Mouse (Mus musculus) midbrain, postnatal 0 days (tissue): ENCODE measurements around the gene Mcoln1. TPM values are rescaled to one million over a fixed set of nuclear protein-coding genes. Genes with fewer than 3 reads are reported as not detected.

Experiments
- ATAC-seq: fragments of 200-750 bp; cut with Nextera tagmentation; 2 replicates; pipeline ENCODE4 v1.8.0; 2017; ENCODE audit warnings: moderate number of reproducible peaks, mild to moderate bottlenecking, moderate TSS enrichment, moderate library complexity; ENCODE audit not compliant: low FRiP score
- DNase-seq: peaks from one replicate; pipeline ENCODE4 v3.0.0-alpha.2; 2015; ENCODE audit warnings: low spot score
- H3K27ac ChIP-seq: fragments of 300-500 bp; sonication (generic); 2 replicates; pipeline ENCODE4 v1.5.1; 2014; ENCODE audit warnings: low read depth, mild to moderate bottlenecking, low read length, mixed read lengths
- H3K27me3 ChIP-seq: fragments of 300-500 bp; sonication (generic); 2 replicates; pipeline ENCODE4 v1.6.1; 2014; ENCODE audit warnings: low read length, control low read depth, mixed read lengths; ENCODE audit not compliant: insufficient read depth
- H3K36me3 ChIP-seq: fragments of 300-500 bp; sonication (generic); 2 replicates; pipeline ENCODE4 v1.6.1; 2014; ENCODE audit warnings: low read length, control low read depth, mixed read lengths; ENCODE audit not compliant: insufficient read depth
- H3K4me1 ChIP-seq: fragments of 300-500 bp; sonication (generic); 2 replicates; pipeline ENCODE4 v1.6.1; 2014; ENCODE audit warnings: mild to moderate bottlenecking, control low read depth, antibody characterized with exemption, low read length, mixed read lengths; ENCODE audit not compliant: insufficient read depth
- H3K4me2 ChIP-seq: fragments of 300-500 bp; sonication (generic); 2 replicates; pipeline ENCODE4 v1.6.1; 2014; ENCODE audit warnings: low read depth, mild to moderate bottlenecking, low read length, mixed read lengths; ENCODE audit not compliant: poor library complexity, severe bottlenecking
- H3K4me3 ChIP-seq: fragments of 300-500 bp; sonication (generic); 2 replicates; pipeline ENCODE4 v1.5.1; 2014; ENCODE audit warnings: low read depth, mild to moderate bottlenecking, low read length, moderate library complexity
- H3K9ac ChIP-seq: fragments of 300-500 bp; sonication (generic); replicated peaks from 2 replicates; pipeline ENCODE4 v1.6.1; 2014; ENCODE audit warnings: mild to moderate bottlenecking, low read length, moderate library complexity, mixed read lengths; ENCODE audit not compliant: poor library complexity, severe bottlenecking
- H3K9me3 ChIP-seq: fragments of 300-500 bp; sonication (generic); 2 replicates; pipeline ENCODE4 v1.6.1; 2016; ENCODE audit warnings: low read length, control low read depth
- CTCF ChIP-seq: IDR thresholded peaks from 2 replicates; pipeline ENCODE4 v1.5.1; 2016; ENCODE audit warnings: antibody characterized with exemption, mild to moderate bottlenecking
- WGBS: fragments of 180-500 bp; shearing (Covaris S2); extraction: QIAGEN DNeasy Blood & Tissue Kit; methylation state at CpG from one replicate; pipeline ENCODE4 v1.1.7; 2014; 5-methylcytosine and 5-hydroxymethylcytosine counted together
- polyA plus RNA-seq: library from polyadenylated mRNA; unstranded; fragments of >200 nt; fragmentation: Nextera tagmentation; extraction: Ambion mirVana; gene quantifications from 2 replicates; pipeline ENCODE4 v1.2.1, GENCODE M21; 2015
- total RNA-seq: library from RNA; depleted of rRNA; stranded (reverse); fragments of >200 nt; gene quantifications from 2 replicates; pipeline ENCODE4 v1.2.3, GENCODE M21; 2014; rRNA removed

Gene Mcoln1
- total RNA-seq = 93.8 and 116 TPM in 2 replicates
- 108 and 117 TPM in 2 replicates for polyA plus RNA-seq

DNA sequence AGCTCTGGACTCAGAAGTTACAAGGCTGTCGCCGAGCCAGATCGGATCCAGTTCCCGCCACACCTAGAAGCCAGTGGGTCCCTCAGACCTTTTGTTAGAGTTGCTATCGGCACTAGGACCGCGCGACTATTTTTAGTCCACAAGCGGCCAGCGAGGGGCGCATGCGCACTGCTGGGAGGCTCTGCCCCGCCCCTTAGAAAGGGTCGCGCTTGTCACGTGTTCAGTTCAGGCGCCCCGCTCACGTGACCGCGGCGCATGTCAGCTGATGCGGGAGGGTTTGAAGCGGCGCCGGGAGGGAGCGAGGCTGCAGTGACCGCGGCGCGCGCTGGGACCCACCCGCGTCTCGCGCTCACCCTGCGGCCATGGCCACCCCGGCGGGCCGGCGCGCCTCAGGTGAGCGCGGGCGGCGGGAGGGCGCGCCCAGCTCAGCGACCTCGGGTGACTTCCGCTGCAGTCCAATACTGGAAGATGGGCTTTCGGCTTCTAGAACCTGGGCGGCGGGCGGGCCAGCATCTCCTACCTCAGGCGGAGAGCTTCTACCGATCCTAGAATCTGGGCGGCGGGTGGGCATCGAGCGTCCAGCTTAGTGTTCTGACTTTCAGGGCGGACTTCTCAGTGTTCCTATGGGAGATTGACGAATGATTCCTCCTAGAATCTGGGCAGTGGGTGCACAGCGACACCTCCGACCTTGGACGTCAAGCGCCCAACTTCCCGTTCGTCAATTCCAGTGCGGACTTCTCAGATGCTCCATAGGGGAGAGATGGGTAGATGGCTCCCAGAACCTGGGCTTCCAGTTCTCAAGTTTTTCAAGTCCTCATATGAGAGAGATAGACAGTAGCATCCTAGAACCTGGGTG lies at the start of gene Mcoln1:
Gene Mcoln1, plus strand, starts transcription at position 223 of the 856 bp plus-strand sequence.
- H3K36me3 ChIP-seq = peaks cover 18% of the 10 kb centered on the region
- peak within 1 kb of the TSS; percentile 77 for H3K27ac ChIP-seq
- peak within 1 kb of the TSS; percentile 83 for H3K4me3 ChIP-seq
- ATAC-seq (peak; percentile 91), DNase-seq (peak; percentile 99)
- H3K9ac ChIP-seq = peak within 1 kb of the TSS; percentile 78
- under 1% methylated on average over 70 of the region's 70 CpGs for WGBS
- TF ChIP-seq CTCF = peak; percentile 37
- no peaks in the 10 kb centered on the region for H3K27me3 ChIP-seq
- peak within 1 kb of the TSS; percentile 80 for H3K4me2 ChIP-seq
- peaks cover 9% of the 10 kb centered on the region; the same call in 1 of the 2 replicates for H3K4me1 ChIP-seq
- no peaks in the 10 kb centered on the region for H3K9me3 ChIP-seq

DNA sequence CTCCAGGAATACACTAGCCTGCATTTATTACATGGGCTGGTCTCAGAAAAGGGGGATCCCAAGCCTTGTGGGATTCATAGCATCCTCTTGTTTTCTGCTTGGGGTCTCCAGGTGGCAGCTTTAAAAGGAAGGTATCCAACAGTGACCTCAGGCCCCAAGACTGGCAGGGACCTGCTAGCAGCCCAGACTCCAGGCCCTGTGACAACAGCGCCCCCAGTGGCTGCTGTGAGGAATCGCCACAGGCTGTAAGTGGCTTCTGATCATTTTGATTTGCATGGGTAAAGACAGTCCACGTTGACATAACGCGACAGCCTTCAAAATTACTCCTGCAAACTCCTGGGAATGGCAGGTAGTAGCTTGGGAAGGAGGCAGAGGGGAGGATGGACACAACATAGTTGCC lies 49.6 kb upstream of the Mcoln1 start:
- Histone ChIP-seq H3K9ac (no peak overlapping the region), H3K27ac (no peak overlapping the region), H3K9me3 (no peaks in the 10 kb centered on the region), H3K4me1 (no peaks in the 10 kb centered on the region), H3K36me3 (peaks cover 66% of the 10 kb centered on the region), H3K4me3 (no peak overlapping the region), H3K27me3 (no peaks in the 10 kb centered on the region), H3K4me2 (no peak overlapping the region)
- WGBS = 31% methylated on average over 5 of the region's 5 CpGs
- ATAC-seq (peak; percentile 59; the same call in 1 of the 2 replicates), DNase-seq (peak; percentile 70)
- peak; percentile 92 for TF ChIP-seq CTCF

DNA sequence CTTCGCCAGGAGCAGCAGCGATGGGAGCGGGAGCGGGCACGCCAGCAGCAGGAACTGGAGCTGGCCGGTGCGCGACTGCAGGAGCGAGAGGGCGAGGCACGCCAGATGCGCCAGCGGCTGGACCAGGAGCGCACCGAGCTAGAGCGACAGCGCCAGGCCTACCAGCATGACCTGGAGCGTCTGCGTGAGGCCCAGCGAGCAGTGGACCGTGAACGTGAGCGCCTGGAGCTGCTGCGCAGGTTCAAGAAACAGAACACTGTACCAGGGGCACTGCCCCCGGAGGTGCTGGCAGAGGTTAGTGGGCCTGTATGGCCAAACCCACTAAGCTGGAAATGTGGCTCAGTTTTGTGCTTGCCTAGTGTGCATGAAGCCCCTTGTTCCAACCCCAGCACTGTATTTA lies 48.3 kb upstream of the Mcoln1 start:
- H3K27ac ChIP-seq = no peak overlapping the region
- no peaks in the 10 kb centered on the region for H3K27me3 ChIP-seq
- ATAC-seq = no peak
- WGBS = 94% methylated on average over 25 of the region's 25 CpGs
- H3K4me3 ChIP-seq = no peak overlapping the region
- no peaks in the 10 kb centered on the region for H3K4me1 ChIP-seq
- no peak overlapping the region for H3K9ac ChIP-seq
- peaks cover 73% of the 10 kb centered on the region for H3K36me3 ChIP-seq
- no peak for TF ChIP-seq CTCF
- H3K4me2 ChIP-seq = no peak overlapping the region
- H3K9me3 ChIP-seq = no peaks in the 10 kb centered on the region
- no peak for DNase-seq

DNA sequence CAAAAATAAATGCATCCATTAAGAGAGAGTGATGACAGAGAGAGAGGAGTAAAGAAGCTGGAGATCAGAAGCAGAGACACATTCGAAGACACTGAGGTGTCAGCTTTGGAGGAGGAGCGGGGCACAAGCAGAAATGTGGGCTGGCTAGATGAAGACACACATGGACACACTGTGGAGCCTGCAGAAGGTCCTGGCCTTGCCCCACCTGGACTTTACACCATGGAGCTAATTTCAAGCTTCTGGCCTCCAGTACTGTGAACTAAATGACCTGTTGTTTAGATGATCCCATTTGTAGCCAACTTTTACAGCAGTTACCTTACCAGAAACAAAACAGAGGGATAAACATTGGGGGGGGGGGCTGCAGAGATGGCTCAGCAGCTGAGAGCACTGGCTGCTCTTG lies 37.0 kb upstream of the Mcoln1 start:
- DNase-seq = no peak
- Histone ChIP-seq H3K4me3 (no peak overlapping the region), H3K4me1 (no peaks in the 10 kb centered on the region), H3K27me3 (no peaks in the 10 kb centered on the region), H3K36me3 (no peaks in the 10 kb centered on the region; the same call in 1 of the 2 replicates), H3K9ac (no peak overlapping the region), H3K9me3 (no peaks in the 10 kb centered on the region), H3K4me2 (no peak overlapping the region), H3K27ac (no peak overlapping the region)
- 86% methylated on average over 2 of the region's 2 CpGs for WGBS
- ATAC-seq = no peak
- TF ChIP-seq CTCF = no peak

DNA sequence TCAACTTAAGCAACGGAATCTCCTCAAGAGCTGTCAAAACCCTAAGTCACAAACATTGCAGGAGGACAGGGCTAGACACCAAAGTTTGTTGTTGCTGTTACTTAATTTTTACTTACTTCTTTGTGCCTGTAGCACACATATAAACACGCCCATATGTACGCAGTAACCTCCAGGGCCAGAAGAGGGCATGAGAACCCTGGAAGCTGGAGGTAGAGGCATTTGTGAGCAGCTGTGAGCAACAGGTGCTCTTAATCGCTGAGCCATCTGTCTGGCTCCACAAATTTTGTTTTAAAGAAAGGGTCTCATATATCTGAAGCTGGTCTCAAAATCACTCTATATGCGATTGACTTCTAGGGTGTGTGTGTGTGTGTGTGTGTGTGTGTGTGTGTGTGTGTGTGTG lies 35.9 kb upstream of the Mcoln1 start:
- WGBS = 51% methylated on average over 5 of the region's 5 CpGs
- H3K27ac ChIP-seq = no peak overlapping the region
- no peak for ATAC-seq

More for the DNA sequence above, 35.9 kb upstream of the Mcoln1 start:
- TF ChIP-seq CTCF = peak; percentile 67
- Histone ChIP-seq H3K4me1 (no peaks in the 10 kb centered on the region), H3K27me3 (no peaks in the 10 kb centered on the region), H3K36me3 (no peaks in the 10 kb centered on the region), H3K9me3 (no peaks in the 10 kb centered on the region), H3K4me2 (no peak overlapping the region), H3K9ac (no peak overlapping the region), H3K4me3 (no peak overlapping the region)
- DNase-seq = peak; percentile 54
